Mouse (Mus musculus) large intestine, adult 2 months (tissue): ENCODE measurements around the gene Dtx3l. TPM values are rescaled to one million over a fixed set of nuclear protein-coding genes. Genes with fewer than 3 reads are reported as not detected.
"Not testable (repeated sequence)": the region's sequence is repeated elsewhere in the genome, so short reads cannot be mapped to it uniquely, and the experiment has no call there.

Source experiments
- DNase-seq: peaks from one replicate; pipeline ENCODE4 v3.0.0-alpha.2; 2012; ENCODE audit warnings: low read depth, low spot score
- WGBS: fragments of 180-500 bp; shearing (Covaris S2); methylation state at CpG from one replicate; pipeline ENCODE4 v1.1.7; 2018; 5-methylcytosine and 5-hydroxymethylcytosine counted together
- polyA plus RNA-seq: library from polyadenylated mRNA; depleted of rRNA; stranded (reverse); fragments of >200 nt; gene quantifications from 2 replicates; pipeline ENCODE4 v1.2.3, GENCODE M21; 2012; rRNA removed

Gene Dtx3l
- polyA plus RNA-seq, 1 experiment: 19.4 TPM

DNA sequence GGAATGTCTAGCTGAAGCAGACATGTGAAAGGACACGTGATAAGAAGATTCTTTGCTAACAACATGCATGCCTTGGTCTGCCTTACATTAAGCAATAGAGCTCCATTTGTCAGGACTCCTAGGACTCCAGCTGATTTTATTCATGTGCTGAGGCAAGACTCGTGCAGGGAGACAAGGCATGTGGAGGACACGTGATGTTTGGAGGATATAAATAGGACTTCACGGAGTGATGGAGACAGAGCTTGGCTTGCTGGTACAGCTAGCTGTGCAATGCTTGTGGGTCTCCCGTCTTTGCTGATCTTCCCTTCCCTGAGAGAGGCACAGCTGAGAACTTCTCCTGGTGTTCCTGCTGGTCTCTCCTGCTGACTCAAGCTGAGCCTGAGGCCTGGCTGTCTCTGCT, 47.3 kb downstream of the Dtx3l start:
- DNase-seq: not testable (repeated sequence)
- 75% methylated on average over 5 of the region's 5 CpGs for WGBS

DNA sequence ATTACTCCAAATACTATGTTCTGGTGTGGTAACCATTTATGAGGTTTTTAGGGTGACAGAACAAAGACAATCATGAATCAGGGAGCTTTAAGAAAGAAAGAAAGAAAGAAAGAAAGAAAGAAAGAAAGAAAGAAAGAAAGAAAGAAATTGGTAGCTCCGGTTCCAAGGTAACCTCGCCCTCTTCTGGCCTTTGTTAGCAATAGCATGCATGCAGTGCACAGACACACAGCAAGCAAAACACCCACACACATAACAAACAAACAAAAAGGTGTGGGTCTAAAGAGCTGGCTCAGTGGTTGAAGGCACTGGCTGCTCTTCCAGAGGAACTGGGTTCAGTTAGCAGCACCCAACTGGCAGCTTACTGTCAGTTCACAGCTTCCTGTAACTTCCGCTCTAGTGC, 48.3 kb downstream of the Dtx3l start:
- 89% methylated on average over 3 of the region's 3 CpGs for WGBS
- DNase-seq: no peak

DNA sequence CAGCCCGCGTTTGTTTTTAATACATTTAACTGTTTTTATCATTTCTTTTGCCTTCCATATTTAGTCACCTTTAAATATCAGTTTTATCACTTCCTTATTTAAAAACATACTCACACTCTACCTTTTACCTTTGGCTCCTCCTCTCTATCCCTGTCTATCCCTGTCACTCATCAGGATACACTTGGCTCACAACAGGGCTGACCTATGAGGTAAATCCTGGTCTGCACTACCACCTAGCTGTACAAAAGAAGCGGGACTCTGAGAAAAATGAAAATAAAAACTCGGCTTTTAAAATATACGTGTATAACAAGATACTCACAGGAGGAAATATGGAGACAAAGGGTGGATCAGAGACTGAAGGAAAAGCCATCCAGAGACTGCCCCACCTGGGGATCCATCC, 50.0 kb downstream of the Dtx3l start:
- no peak for DNase-seq
- WGBS: 88% methylated on average over 5 of the region's 5 CpGs

DNA sequence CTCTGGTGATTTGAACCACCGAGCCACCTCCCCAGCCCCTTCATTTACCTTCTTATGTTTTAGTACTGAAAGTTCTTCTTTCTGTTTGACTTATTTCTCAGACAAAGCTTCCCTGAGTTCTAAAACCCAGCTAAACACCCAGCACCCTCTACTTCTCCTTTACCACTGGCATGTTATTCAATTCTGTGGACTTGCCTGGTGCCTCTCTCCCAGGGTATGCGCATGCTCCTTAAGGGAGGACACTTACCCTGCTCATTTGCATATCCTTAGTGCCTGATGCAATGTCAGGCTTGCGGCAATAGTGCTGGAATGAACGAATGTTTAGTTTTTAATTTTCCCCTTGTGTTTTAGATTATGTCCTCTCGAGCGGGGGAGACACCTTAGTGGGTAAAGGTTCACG, 50.8 kb downstream of the Dtx3l start:
- no peak for DNase-seq
- WGBS: 88% methylated on average over 7 of the region's 7 CpGs

Other genes starting within 250 kb of the Dtx3l start
- 32.3 and 38.1 TPM in 2 replicates for gene Dirc2, start 169.8 kb downstream of the Dtx3l start, polyA plus RNA-seq
- gene Hspbap1, start 168.8 kb downstream of the Dtx3l start, polyA plus RNA-seq: 4.7 and 6.0 TPM in 2 replicates
- gene Parp14, start 67.6 kb downstream of the Dtx3l start, polyA plus RNA-seq: 14.1 and 21.4 TPM in 2 replicates
- gene Parp9, start 681 bp downstream of the Dtx3l start, polyA plus RNA-seq: 20.6 and 27.2 TPM in 2 replicates
- gene Kpna1, start 39.6 kb upstream of the Dtx3l start, polyA plus RNA-seq: 5.7 and 6.9 TPM in 2 replicates
- 1.8 and 2.0 TPM in 2 replicates for gene Wdr5b, start 102.0 kb upstream of the Dtx3l start, polyA plus RNA-seq
- gene Fam162a, start 132.4 kb upstream of the Dtx3l start, polyA plus RNA-seq: 39.6 and 43.6 TPM in 2 replicates
- gene Ccdc58, start 132.5 kb upstream of the Dtx3l start, polyA plus RNA-seq: 14.3 and 16.2 TPM in 2 replicates
- not detected in 2 replicates for gene Csta1, start 192.1 kb upstream of the Dtx3l start, polyA plus RNA-seq
- not detected in 2 replicates for gene Stfa2l1, start 217.7 kb upstream of the Dtx3l start, polyA plus RNA-seq
- not detected in 2 replicates for gene Gm5483, start 245.1 kb upstream of the Dtx3l start, polyA plus RNA-seq